Mouse (Mus musculus) left cerebral cortex, postnatal 10 days (tissue): ENCODE measurements around the gene Ceacam9. TPM values are rescaled to one million over a fixed set of nuclear protein-coding genes. Genes with fewer than 3 reads are reported as not detected.
"Not testable (repeated sequence)": the region's sequence is repeated elsewhere in the genome, so short reads cannot be mapped to it uniquely, and the experiment has no call there.

Experiments used
- DNase-seq, 2 experiments: peaks; one replicate each; pipeline ENCODE4 v3.0.0; 2021 to 2022; ENCODE audit warnings: low spot score in 2 of 2, mixed read lengths in 1 of 2; ENCODE audit errors: extremely low spot score in 1 of 2
- intact Hi-C: fragments of 180-260 bp; cut with DNase I; formaldehyde crosslinking; loops from one replicate; pipeline ENCODE4 v1.15.1; 2025
- total RNA-seq, 2 experiments: library from RNA; stranded (reverse); gene quantifications; 2 replicates each; pipeline ENCODE4 v1.2.3; 2021

Ceacam9 gene
- total RNA-seq: not detected

DNA sequence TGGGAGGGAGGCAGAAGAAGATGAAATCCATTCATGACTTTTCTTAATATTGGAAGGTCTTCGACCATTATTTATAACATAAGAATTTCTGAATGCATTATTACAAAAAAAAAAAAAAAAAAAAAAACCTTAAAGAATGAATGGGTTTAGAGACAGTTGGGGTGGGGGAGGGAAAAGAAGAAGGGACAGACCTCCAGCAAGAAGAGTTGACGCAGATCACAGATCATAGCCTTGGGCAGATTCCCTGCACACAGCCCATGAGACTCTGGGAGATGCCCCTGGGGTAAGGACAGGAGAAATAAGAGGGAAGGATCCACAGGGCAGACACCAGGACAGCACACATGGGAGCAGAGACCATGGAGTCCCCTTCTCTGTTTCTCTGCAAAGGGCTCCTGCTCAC lies at the start of gene Ceacam9:
TSS of gene Ceacam9 (plus strand) at position 301 of the 400 bp plus-strand sequence.
- intact Hi-C loops: no loop called here
- DNase-seq: no peak

DNA sequence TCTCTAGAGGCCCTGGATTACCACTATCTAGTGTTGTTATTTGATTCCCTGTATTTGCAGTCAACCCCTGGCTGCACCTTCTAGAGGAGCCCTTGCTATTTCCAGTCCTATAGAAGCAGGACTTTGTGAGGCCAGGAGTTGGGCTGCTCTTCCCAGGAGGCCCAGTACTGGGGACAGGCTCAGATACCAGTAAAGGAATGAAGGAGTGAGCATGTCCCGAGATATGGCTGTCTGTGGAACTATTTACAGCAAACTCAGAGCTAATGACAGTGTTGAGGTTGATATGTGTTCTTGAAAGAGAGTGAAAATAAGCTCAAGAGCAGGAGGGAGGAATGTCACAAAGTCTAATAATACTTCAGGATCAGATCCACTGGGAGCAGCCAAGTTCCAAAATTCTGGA lies 47.9 kb upstream of the Ceacam9 start:
- DNase-seq: no peak
- intact Hi-C loops: no loop called here

- DNase-seq, intact Hi-C loops: not testable (repeated sequence)
These were observed 47.0 kb upstream of the Ceacam9 start for GRCm38 (mm10) chr7:16674699-16675098.

DNA sequence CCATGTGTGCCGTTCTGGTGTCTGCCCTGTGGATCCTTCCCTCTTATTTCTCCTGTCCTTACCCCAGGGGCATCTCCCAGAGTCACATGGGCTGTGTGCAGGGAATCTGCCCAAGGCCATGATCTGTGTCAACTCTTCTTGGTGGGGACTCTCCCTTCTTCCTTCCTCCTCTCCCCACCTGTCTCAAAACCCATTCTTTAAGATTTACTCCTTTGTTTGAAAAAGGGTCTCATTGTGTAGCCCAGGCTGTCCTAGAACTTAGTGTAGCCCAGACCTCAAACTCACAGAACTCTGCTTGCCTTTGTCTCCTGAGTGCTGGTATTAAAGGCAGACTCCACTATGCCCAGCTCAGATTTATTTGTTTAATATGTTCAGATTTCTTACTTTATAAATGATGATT lies 46.1 kb upstream of the Ceacam9 start, which contains the start of gene Ceacam15:
TSS of gene Ceacam15 (minus strand) at position 101 of the 400 bp plus-strand sequence.
- intact Hi-C loops: no loop called here
- no peak for DNase-seq

GRCm38 (mm10) chr7:16680194-16680593 lies 41.5 kb upstream of the Ceacam9 start:
- DNase-seq, intact Hi-C loops: not testable (repeated sequence)

- intact Hi-C loops: no loop called here
- peak in 1 of 2 experiments; percentile 57 for DNase-seq
These were observed 32.5 kb upstream of the Ceacam9 start for GRCm38 (mm10) chr7:16689196-16689595.

GRCm38 (mm10) chr7:16695025-16695424 lies 26.7 kb upstream of the Ceacam9 start:
- intact Hi-C loops: loop anchor here (5.0 kb wide), 1 partner anchor 63 kb away; no protein-coding TSS in a partner anchor
- DNase-seq: peak in 1 of 2 experiments; percentile 16

- no peak for DNase-seq
- intact Hi-C loops: loop anchor here (5.0 kb wide), 1 partner anchor 67 kb away; no protein-coding TSS in a partner anchor
These were observed 22.7 kb upstream of the Ceacam9 start for GRCm38 (mm10) chr7:16699042-16699441.

- intact Hi-C loops: no loop called here
- no peak for DNase-seq
These were observed 21.1 kb upstream of the Ceacam9 start for GRCm38 (mm10) chr7:16700583-16700982.

DNA sequence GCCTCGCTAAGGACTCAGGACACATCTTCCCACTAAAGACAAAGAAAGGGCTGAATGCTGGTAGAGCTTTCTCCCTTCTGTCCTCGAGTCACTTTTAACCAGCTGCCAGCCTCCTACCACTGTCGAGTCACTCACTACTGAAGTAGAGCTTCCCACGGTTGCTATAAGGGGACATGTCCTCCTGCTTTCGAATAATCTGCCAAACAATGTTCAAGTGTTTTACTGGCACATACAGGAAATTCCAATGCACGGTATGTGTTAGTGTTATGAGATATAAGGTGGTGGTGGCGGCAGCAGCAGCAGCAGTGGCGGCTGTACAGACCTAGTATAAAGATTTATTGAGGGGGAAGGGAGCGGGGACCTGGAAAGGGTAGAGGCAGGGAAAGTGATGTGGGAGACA lies 15.3 kb upstream of the Ceacam9 start:
- intact Hi-C loops: no loop called here
- peak in 1 of 2 experiments; percentile 40 for DNase-seq

- DNase-seq: no peak
- intact Hi-C loops: no loop called here
These were observed 13.5 kb upstream of the Ceacam9 start for GRCm38 (mm10) chr7:16708244-16708643.

GRCm38 (mm10) chr7:16710604-16711003 lies 11.1 kb upstream of the Ceacam9 start:
- intact Hi-C loops: no loop called here
- no peak for DNase-seq

DNA sequence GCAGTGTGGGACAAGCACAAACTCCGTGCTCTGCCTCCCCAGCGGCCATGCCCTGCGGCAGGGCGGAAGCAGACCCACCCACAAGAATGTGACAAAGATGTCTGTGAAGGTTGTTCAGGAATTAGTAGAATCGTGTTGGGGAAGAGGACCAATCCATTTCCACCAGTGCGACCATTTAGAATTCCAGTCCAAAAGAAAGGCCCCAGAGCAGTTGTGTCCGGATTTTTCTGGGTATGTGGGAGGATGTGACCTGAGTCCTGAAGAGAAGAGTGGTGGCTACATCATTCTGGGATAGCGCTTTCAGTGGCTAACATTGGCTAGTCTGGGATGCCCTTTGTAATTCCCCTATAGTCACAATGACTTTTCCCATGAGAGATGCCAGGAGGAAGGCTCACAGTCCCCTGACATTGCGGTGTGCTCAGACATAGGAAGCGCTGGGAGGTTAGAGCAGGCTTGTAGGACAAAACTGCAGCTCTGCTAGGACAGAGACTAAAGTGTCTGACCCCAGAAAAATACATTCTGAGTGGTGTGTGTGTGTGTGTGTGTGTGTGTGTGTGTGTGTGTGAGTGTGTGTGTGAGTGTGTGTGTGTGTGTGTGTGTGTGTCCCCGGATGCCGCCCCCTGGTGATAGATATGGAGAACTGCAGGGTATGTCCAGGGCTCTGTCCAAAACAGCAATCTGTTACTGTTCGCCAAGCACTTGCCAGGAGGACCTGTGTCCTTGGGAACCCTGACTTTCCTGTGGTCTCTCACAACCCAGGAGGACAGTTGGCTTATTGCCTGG lies 8.9 kb upstream of the Ceacam9 start:
- no peak for DNase-seq
- intact Hi-C loops: no loop called here

GRCm38 (mm10) chr7:16716456-16717152 lies 5.1 kb upstream of the Ceacam9 start:
- intact Hi-C loops: loop anchor here (2.0 kb wide), 1 partner anchor 30 kb away; no protein-coding TSS in a partner anchor
- DNase-seq: not testable (repeated sequence)

DNA sequence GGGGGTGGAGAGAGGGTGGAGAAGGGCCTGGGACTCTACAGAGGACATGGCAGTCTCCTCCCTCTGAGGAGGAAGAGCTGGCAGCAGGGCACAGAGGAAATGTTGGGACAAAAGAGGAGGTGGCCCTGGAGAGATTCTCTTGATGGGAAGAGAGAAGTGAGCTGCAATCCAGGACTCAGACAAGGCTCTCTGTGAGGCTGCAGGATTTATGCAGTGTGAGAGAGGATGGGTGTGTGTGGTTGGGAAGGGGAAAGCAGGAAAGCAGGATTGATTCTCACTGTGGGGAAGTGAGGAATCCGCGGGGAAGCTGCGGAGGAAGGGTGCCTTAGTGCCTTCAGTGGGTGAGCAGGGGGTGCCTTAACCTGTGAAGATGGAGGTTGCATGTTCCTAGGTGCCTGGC lies 761 bp downstream of the Ceacam9 start:
- DNase-seq, intact Hi-C loops: not testable (repeated sequence)

- peak; percentile 36 to 89 for DNase-seq
- intact Hi-C loops: loop anchor here (2.0 kb wide), 1 partner anchor 100 kb away; no protein-coding TSS in a partner anchor
These were observed 7.0 kb downstream of the Ceacam9 start for GRCm38 (mm10) chr7:16728596-16729348.

GRCm38 (mm10) chr7:16729563-16729962 lies 7.8 kb downstream of the Ceacam9 start:
- intact Hi-C loops: loop anchor here (2.0 kb wide), 1 partner anchor 101 kb away; no protein-coding TSS in a partner anchor
- peak in 1 of 2 experiments; percentile 53 for DNase-seq

DNA sequence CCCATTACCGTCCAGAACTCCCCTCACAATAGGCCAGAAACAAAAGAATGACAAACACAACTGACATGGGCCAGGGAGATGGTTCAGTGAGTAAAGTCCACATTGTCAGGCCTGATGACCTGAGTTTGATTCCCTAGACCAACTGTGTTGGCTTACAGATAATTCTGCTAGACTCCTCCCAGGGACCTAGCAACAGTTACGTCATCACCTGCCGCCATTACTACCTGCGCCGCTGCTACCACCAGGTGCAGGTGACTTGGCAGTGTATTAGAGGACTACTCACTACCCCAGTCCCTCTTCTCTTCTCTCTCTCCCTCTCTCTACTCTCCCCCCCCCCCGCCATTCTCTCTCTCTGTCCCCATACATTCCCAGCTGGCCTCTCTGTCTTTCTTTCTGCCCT lies 9.1 kb downstream of the Ceacam9 start:
- intact Hi-C loops: loop anchor here (10.0 kb wide), 1 partner anchor 326 kb away; the partner anchor contains the start of gene Zc3h4
- no peak for DNase-seq
